Mouse (Mus musculus) limb, embryonic 14.5 days (tissue): ENCODE results near the gene Fgfr2. TPM values are rescaled to one million over a fixed set of nuclear protein-coding genes. Genes with fewer than 3 reads are reported as not detected.

Experiments
- ATAC-seq: fragments of 200-750 bp; cut with Nextera tagmentation; 2 replicates; pipeline ENCODE4 v1.8.0; 2017; ENCODE audit warnings: low read depth, moderate number of reproducible peaks, moderate TSS enrichment; ENCODE audit not compliant: low FRiP score
- DNase-seq: peaks from one replicate; pipeline ENCODE4 v3.0.0-alpha.2; 2015; ENCODE audit warnings: low spot score
- H3K27ac ChIP-seq: fragments of 300-500 bp; sonication (generic); replicated peaks from 2 replicates; pipeline ENCODE4 v1.5.1; 2014; ENCODE audit warnings: low read depth, mild to moderate bottlenecking, low read length, moderate library complexity, mixed read lengths
- H3K27me3 ChIP-seq: fragments of 300-500 bp; sonication (generic); 2 replicates; pipeline ENCODE4 v1.6.1; 2014; ENCODE audit warnings: low read length, mixed read lengths; ENCODE audit not compliant: control insufficient read depth, insufficient read depth
- H3K36me3 ChIP-seq: fragments of 300-500 bp; sonication (generic); 2 replicates; pipeline ENCODE4 v1.6.1; 2014; ENCODE audit warnings: mild to moderate bottlenecking, low read length, moderate library complexity, mixed read lengths; ENCODE audit not compliant: control insufficient read depth, insufficient read depth
- H3K4me1 ChIP-seq: fragments of 300-500 bp; sonication (generic); 2 replicates; pipeline ENCODE4 v1.6.1; 2014; ENCODE audit warnings: antibody characterized with exemption, low read length, mixed read lengths; ENCODE audit not compliant: control insufficient read depth, insufficient read depth
- H3K4me2 ChIP-seq: fragments of 300-500 bp; sonication (generic); replicated peaks from 2 replicates; pipeline ENCODE4 v1.6.1; 2014; ENCODE audit warnings: low read depth, mild to moderate bottlenecking, low read length, moderate library complexity; ENCODE audit not compliant: severe bottlenecking
- H3K4me3 ChIP-seq: fragments of 300-500 bp; sonication (generic); replicated peaks from 2 replicates; pipeline ENCODE4 v1.5.1; 2014; ENCODE audit warnings: low read length
- H3K9ac ChIP-seq: fragments of 300-500 bp; sonication (generic); 2 replicates; pipeline ENCODE4 v1.6.1; 2014; ENCODE audit warnings: mild to moderate bottlenecking, low read depth, low read length, moderate library complexity; ENCODE audit not compliant: severe bottlenecking
- H3K9me3 ChIP-seq: fragments of 300-500 bp; sonication (generic); 2 replicates; pipeline ENCODE4 v1.6.1; 2016; ENCODE audit warnings: low read length; ENCODE audit not compliant: control insufficient read depth
- POLR2A ChIP-seq: fragments of 200-500 bp; IDR thresholded peaks from 2 replicates; pipeline ENCODE4 v1.8.0; 2012; ENCODE audit warnings: inconsistent platforms, mild to moderate bottlenecking, moderate library complexity, borderline replicate concordance; ENCODE audit not compliant: insufficient read depth, insufficient read length; ENCODE audit errors: extremely low read depth
- WGBS: fragments of 180-500 bp; shearing (Covaris S2); extraction: QIAGEN DNeasy Blood & Tissue Kit; methylation state at CpG from one replicate; pipeline ENCODE4 v1.1.7; 2014; 5-methylcytosine and 5-hydroxymethylcytosine counted together
- polyA plus RNA-seq, 2 experiments: library from polyadenylated mRNA; depleted of rRNA in 1 of 2; stranded (reverse) in 1 of 2; unstranded in 1 of 2; fragments of >200 nt; fragmentation: Nextera tagmentation in 1 of 2; extraction: Ambion mirVana in 1 of 2; gene quantifications; 2 replicates each; pipeline versions ENCODE4 v1.2.1 to v1.2.3; 2012 to 2014

The Fgfr2 gene
- polyA plus RNA-seq, 2 experiments: 131 to 133 TPM

DNA sequence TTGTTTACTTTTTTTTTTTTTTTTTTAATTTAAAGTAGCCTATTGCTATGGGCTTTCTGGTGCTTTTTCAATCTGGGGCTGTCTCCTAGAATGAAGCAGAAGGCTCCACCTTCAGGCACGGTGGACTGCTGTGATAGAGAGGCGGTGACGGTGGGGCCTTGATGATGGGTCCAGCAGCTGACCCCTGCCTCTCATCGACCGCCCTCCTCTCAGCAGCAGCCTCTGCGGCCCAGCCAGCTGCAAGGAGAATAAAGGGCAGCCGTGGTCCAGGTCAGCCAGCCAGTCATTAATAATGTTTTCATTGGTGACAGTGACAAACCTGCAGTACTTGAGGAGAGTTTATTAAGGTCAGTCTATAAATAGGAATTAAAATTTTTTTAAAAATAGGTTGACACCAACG, 1646.0 kb downstream of the Fgfr2 start:
- no peak overlapping the region for H3K27ac ChIP-seq
- H3K9ac ChIP-seq: no peak overlapping the region
- H3K27me3 ChIP-seq: no peaks in the 10 kb centered on the region
- WGBS: 13% methylated on average over 8 of the region's 8 CpGs
- ATAC-seq (no peak), DNase-seq (no peak)
- no peak for TF ChIP-seq POLR2A
- H3K4me1 ChIP-seq: no peaks in the 10 kb centered on the region
- H3K4me2 ChIP-seq: no peak overlapping the region
- no peaks in the 10 kb centered on the region for H3K9me3 ChIP-seq
- no peak overlapping the region for H3K4me3 ChIP-seq
- no peaks in the 10 kb centered on the region for H3K36me3 ChIP-seq

DNA sequence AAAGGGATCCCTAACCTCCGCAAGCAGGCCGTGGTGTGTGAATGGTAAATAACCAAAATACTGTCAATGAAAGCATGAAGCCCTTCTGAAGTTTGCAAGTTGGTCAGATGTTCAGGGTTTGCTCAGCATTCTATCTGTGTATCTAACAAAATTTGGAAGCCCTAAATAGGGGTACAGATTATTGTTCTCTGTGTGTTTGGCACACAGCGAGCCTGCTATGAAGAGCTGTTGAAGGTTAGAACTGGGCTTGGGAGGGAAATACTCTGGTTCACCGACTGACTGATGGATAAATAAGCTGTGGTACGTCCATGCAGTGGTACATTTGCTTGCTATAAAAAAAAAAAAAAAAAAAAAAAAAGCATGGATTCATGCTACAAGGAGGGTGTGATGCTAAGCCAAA, 1651.6 kb downstream of the Fgfr2 start:
- TF ChIP-seq POLR2A: no peak
- no peaks in the 10 kb centered on the region for H3K9me3 ChIP-seq

DNA sequence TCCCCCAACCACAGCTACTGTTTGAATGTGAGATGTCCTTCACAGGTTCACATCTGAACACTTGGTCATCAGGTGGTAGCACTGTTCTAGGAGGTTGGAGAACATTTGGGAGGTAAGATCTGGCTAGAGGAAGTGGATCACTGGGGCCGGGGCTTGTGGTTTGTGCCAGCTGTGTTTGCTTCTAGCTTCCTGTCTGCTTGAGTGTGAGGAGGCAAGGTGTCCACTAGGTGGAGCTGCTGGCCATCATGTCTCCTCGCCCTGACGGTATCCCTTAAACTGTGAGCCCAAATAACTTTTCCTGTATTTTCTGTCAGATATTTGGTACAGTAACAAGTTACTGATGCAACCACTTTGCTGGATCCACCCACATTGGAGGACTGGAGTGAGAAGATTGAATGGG, 1653.6 kb downstream of the Fgfr2 start:
- Histone ChIP-seq H3K9me3 (no peaks in the 10 kb centered on the region), H3K4me1 (no peaks in the 10 kb centered on the region), H3K9ac (no peak overlapping the region), H3K4me2 (no peak overlapping the region), H3K4me3 (no peak overlapping the region), H3K36me3 (no peaks in the 10 kb centered on the region), H3K27ac (no peak overlapping the region), H3K27me3 (no peaks in the 10 kb centered on the region)
- no peak for ATAC-seq
- WGBS: 82% methylated on average over 3 of the region's 3 CpGs
- DNase-seq: no peak
- no peak for TF ChIP-seq POLR2A

More for the DNA sequence above, 1651.6 kb downstream of the Fgfr2 start:
- Histone ChIP-seq H3K9ac (no peak overlapping the region), H3K36me3 (no peaks in the 10 kb centered on the region), H3K4me2 (no peak overlapping the region), H3K4me3 (no peak overlapping the region), H3K27me3 (no peaks in the 10 kb centered on the region), H3K27ac (no peak overlapping the region), H3K4me1 (no peaks in the 10 kb centered on the region)
- DNase-seq: no peak
- WGBS: 83% methylated on average over 5 of the region's 5 CpGs
- no peak for ATAC-seq

DNA sequence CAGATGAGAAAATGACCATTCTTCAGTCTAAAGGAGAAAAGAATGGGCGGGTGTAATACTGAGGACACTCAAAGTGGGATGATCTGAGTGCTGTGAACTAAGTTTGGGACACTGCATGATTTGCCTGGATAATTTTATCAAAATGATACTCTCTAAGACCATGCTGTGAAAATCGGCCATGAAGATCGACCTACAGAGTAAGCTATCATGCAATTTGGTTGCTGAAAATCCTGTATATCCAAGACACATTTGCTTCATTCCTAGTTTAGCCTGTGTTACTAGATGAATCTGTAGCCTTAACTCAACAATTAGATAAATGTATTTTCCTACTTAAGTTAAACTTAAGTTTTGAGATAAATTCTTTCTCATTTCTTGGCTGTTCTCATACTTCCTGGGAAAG, 1655.8 kb downstream of the Fgfr2 start:
- 85% methylated on average over 3 of the region's 3 CpGs for WGBS
- ATAC-seq: no peak
- TF ChIP-seq POLR2A: no peak
- no peaks in the 10 kb centered on the region for H3K36me3 ChIP-seq
- no peak for DNase-seq
- no peaks in the 10 kb centered on the region for H3K9me3 ChIP-seq
- H3K4me2 ChIP-seq: no peak overlapping the region
- H3K9ac ChIP-seq: no peak overlapping the region
- no peak overlapping the region for H3K4me3 ChIP-seq
- H3K27ac ChIP-seq: no peak overlapping the region
- H3K4me1 ChIP-seq: no peaks in the 10 kb centered on the region
- no peaks in the 10 kb centered on the region for H3K27me3 ChIP-seq

DNA sequence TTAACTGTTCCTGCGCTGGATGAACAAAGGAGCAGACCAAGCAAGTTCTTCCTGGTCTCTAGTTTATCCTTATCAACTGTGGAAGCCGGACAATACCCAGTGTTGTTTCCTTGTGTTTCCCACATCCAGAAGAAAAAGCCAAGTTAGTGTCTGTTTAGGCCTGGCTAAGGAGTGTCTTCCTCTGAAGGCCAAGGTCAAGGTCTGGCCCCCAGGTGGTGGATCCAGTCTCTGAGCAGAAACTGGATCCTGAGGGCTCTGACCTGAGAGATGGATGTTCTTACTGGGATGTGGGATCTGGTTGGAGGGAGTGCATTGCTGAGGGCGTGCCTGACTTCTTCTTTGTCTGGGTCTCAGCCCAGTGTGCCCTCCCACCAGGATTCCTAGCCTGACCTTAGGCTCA, 1657.4 kb downstream of the Fgfr2 start:
- H3K27ac ChIP-seq: no peak overlapping the region
- H3K4me2 ChIP-seq: no peak overlapping the region
- DNase-seq (no peak), ATAC-seq (no peak)
- no peaks in the 10 kb centered on the region for H3K36me3 ChIP-seq
- H3K4me3 ChIP-seq: no peak overlapping the region
- no peak overlapping the region for H3K9ac ChIP-seq
- WGBS: 56% methylated on average over 3 of the region's 3 CpGs
- TF ChIP-seq POLR2A: no peak
- H3K9me3 ChIP-seq: no peaks in the 10 kb centered on the region
- H3K27me3 ChIP-seq: no peaks in the 10 kb centered on the region
- no peaks in the 10 kb centered on the region for H3K4me1 ChIP-seq

DNA sequence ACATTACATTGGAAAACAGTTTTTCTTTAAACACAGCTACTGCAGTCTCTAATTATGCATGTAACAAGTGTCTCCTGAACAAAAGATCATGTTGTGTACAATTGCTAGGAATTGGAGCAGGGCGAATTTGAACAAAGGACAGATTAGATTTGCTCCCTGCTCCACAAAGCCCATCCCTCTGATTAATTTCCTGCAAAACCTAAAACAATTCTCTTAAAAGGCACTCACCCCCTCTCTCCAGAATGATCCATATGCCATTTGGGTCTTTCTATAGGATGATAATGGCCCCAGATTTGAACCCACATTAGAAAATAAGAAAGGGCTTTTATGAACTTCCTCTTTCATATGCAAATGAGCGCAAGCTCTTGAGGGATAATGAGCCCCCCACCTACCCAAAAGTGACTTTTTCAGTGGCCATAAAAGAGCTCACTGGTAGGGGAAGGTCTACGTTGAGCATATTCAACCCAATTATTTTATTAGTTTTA, 1658.0 kb downstream of the Fgfr2 start:
- Histone ChIP-seq H3K27ac (no peak overlapping the region), H3K9me3 (no peaks in the 10 kb centered on the region), H3K4me3 (no peak overlapping the region), H3K4me1 (no peaks in the 10 kb centered on the region), H3K9ac (no peak overlapping the region), H3K4me2 (no peak overlapping the region), H3K36me3 (no peaks in the 10 kb centered on the region), H3K27me3 (no peaks in the 10 kb centered on the region)
- DNase-seq: no peak
- no peak for ATAC-seq
- WGBS: 71% methylated on average over 3 of the region's 3 CpGs
- no peak for TF ChIP-seq POLR2A
